Mouse (Mus musculus) left cerebral cortex, adult 9 months (tissue): ENCODE measurements at regions not wholly inside any gene's neighbourhood (a gene's known extent, or its start where the extent isn't known, plus 50 kb on each side); places are given as distances from the start of the nearest gene placed in this dataset.
A peak's percentile ranks its signal among the peaks of the same experiment; 100 is the strongest.

Source experiments
- DNase-seq, 2 experiments: peaks; one replicate each; pipeline ENCODE4 v3.0.0; 2022; ENCODE audit warnings: low spot score in 2 of 2

DNA sequence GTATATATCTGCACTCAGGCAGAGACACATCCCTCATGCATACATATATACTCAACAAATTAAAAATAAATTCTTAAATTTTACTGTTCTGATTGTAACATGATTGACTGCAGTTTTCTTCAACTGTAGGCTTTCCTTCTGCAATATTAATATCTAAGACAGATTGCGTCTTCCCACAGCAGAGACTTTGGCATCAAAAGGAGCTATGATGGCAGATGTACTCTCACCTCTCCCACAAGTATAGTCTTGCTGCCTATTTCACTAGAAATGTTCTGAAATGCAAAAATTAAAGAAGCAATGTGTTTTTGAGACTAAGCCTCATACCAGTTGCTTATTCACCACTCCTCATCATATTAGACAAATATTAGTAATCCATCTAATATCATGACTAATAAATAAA, 356.5 kb downstream of the Dnah5 start:
- DNase-seq = peak; percentile 32 to 42

DNA sequence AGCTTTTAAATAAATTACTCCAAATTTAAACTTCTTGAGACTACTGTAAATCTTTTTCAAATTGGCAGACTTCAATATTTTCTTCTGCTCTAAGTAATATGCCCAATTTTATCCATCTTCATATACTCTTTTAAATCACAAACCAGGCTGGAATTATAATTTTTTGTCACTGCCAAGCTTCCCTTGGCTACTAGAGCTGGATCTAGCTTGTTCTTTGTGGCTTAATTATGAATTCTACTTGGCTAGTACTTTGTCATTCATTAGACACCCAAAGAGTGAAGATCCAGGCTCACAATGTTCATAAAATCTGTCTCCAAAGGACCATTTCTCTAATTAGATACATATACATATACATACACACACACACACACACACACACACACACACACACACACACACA, 391.7 kb downstream of the Dnah5 start:
- DNase-seq = no peak

DNA sequence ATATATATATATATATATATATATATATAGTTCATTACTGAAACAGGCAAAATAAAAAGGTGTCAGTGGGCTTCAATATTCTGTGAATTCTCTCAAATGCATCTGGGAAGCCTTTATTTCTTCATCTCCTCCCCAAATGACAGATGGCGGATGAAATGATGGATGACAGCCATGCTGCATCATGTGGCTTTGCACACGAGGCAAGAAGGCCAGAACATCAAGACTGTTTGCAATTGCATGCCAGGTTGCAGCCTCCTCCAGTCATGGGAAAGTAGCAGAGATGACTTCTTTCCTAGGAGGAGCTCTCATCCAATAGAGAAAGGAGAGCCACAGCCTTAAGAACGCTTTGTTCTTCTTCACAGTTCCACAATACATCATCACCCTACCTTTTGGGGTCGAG, 392.2 kb downstream of the Dnah5 start:
- no peak for DNase-seq

DNA sequence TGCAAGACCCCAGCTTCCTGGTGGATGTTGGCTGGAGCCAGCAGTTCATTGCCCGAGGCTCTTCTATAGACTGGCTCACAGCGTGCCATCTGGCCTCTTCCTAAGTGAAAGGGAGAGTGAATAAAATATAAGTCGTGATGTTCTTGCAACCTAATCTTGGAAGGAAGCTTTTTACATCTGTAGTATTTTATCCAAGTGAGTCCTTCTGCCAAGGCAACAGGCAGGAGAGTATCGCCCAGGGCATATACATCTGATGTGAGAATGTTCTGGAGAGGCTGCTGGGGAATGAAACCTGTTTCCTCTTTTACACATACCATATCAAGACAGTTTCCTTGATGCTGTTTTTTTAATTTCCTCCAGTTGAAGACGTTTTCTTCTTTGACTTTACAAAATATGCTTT, 396.6 kb downstream of the Dnah5 start:
- DNase-seq = peak; percentile 7 to 26

DNA sequence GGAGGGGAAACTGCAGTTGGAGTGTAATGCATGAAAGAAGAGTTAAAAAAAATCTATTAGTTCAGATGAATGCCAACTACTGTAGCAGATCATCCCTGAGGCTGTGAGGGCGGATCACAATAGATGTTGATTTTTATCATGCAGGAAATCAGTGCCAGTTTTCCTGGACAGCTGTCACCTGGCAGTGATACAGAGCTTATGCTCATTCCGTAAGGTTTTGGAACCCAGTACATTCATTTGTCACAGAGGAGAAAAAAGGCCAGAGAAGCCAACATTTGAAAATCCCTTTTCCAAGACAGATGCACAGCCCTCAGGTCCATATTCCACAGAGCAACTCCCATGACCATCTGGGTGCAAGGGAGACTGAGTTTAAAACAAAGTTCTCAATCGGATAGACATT, 412.1 kb downstream of the Dnah5 start:
- no peak for DNase-seq

DNA sequence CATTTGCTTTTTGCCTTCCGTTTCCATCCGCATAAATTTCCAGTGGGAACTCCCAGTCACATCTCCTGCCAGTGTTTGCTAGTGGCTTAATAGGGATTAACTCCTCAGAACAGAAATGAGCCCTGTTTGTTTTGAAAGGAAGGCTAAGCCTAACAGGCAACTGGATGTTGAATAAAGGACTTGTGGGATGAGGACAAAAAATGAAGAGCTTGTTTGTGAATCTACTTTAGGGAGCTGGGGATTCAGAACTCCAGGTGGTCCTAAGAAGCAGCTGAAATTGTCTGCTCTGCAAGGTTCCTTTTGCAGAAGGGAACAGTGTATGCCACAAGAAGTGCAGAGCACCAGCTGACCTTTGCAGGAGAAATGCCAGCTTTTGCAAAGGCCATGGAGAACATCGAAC, 436.8 kb downstream of the Dnah5 start:
- no peak for DNase-seq

DNA sequence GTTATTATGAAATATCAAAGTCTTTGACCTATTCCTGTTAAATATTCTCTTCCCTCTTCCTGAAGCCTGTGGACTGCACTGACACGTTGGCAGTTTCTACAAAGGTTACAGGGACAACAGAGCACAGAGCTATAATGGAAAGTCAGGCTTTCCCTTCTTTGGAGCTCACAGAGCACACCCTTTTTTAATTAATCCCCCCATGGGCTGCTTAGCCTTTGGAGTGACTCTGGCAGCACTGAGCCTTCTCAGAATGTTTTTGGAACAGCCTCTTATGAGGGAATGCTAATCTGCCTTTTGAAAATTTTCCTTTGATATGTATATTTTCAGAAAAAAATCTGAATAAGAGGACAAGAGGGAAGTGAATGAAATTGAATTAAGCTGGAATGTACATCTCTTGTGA, 441.6 kb downstream of the Dnah5 start:
- no peak for DNase-seq

DNA sequence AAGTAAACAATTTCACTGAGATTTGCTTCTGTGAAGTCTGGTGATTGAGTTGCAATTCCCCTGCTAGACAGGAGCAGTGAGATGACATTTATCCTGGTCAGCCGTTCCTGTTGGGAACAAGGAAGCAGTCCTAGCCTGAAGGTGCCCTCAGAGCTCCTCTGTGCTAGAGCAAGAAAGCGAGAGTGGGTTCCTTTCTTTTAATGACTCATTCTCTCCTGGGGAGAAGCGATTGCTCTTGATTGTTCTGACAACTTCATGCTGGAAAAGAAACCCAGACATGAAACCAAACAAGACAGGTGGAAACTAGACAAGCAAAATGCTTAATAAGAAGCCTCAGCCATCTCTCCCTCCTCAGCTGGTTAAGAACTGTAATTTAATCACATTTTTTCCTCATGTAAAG, 450.4 kb downstream of the Dnah5 start:
- no peak for DNase-seq

DNA sequence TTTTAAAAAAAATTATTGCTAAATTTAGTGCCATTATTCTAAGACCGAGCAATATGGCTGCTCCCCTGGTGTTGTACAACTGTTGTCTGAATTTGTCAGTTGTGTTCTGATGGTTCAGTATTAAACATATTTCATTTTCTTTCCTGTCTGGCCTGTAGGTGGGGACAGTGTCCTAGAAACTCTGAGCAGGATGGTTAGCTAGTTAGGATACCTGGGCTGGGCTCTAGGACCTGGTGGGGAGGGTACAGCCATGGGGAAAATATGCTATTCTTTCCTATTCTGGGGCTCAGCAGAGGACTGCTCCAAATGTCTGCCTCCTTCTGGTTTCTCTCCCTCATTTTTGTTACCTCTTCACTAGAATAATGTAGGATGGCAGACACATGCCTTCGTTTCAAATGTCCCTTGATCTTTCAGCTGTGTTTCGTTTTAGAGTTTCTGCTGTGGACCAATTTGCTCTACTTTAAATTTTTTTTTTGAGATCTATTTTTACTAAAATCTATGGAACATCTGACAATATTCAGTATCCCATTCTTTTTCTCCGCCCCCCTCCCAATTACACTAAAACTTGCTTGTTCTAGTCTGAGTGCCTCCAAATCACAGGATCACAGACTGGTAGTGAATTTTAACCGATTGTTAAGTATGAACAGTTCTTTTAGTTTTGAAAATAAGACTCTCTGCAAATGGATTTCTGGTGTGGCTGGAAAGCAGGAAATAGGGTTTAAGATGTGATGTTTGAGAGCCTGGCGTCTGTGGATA, 460.5 kb downstream of the Dnah5 start:
- DNase-seq = peak in 1 of 2 experiments; percentile 5
